Mouse (Mus musculus) embryonic facial prominence, embryonic 15.5 days (tissue): ENCODE measurements around the gene Ddx6. TPM values are rescaled to one million over a fixed set of nuclear protein-coding genes. Genes with fewer than 3 reads are reported as not detected.

Source experiments
- ATAC-seq: fragments of 200-750 bp; cut with Nextera tagmentation; 2 replicates; pipeline ENCODE4 v1.8.0; 2017; ENCODE audit warnings: low read depth, moderate TSS enrichment; ENCODE audit not compliant: insufficient number of reproducible peaks, low FRiP score, low TSS enrichment
- H3K27ac ChIP-seq: fragments of 300-500 bp; sonication (generic); replicated peaks from 2 replicates; pipeline ENCODE4 v1.5.1; 2015; ENCODE audit warnings: mild to moderate bottlenecking, inconsistent platforms
- H3K27me3 ChIP-seq: fragments of 300-500 bp; sonication (generic); 2 replicates; pipeline ENCODE4 v1.6.1; 2015; ENCODE audit warnings: inconsistent platforms
- H3K36me3 ChIP-seq: fragments of 300-500 bp; sonication (generic); 2 replicates; pipeline ENCODE4 v1.6.1; 2015; ENCODE audit warnings: mild to moderate bottlenecking, inconsistent platforms
- H3K4me1 ChIP-seq: fragments of 300-500 bp; sonication (generic); 2 replicates; pipeline ENCODE4 v1.6.1; 2015; ENCODE audit warnings: inconsistent platforms
- H3K4me2 ChIP-seq: fragments of 300-500 bp; sonication (generic); replicated peaks from 2 replicates; pipeline ENCODE4 v1.6.1; 2015; ENCODE audit warnings: mild to moderate bottlenecking, inconsistent platforms
- H3K4me3 ChIP-seq: fragments of 300-500 bp; sonication (generic); replicated peaks from 2 replicates; pipeline ENCODE4 v1.5.1; 2015; ENCODE audit warnings: mild to moderate bottlenecking, inconsistent platforms
- H3K9ac ChIP-seq: fragments of 300-500 bp; sonication (generic); 2 replicates; pipeline ENCODE4 v1.6.1; 2015; ENCODE audit warnings: inconsistent platforms
- H3K9me3 ChIP-seq: fragments of 300-500 bp; sonication (generic); replicated peaks from 2 replicates; pipeline ENCODE4 v1.6.1; 2016; ENCODE audit warnings: inconsistent platforms
- WGBS: fragments of 180-500 bp; shearing (Covaris S2); methylation state at CpG from one replicate; pipeline ENCODE4 v1.1.7; 2015; 5-methylcytosine and 5-hydroxymethylcytosine counted together
- polyA plus RNA-seq: library from polyadenylated mRNA; unstranded; fragments of >200 nt; fragmentation: Nextera tagmentation; extraction: Ambion mirVana; gene quantifications from 2 replicates; pipeline ENCODE4 v1.2.1, GENCODE M21; 2015

Ddx6 gene
- polyA plus RNA-seq, 1 experiment from 2014 or later, result 15.3 TPM

DNA sequence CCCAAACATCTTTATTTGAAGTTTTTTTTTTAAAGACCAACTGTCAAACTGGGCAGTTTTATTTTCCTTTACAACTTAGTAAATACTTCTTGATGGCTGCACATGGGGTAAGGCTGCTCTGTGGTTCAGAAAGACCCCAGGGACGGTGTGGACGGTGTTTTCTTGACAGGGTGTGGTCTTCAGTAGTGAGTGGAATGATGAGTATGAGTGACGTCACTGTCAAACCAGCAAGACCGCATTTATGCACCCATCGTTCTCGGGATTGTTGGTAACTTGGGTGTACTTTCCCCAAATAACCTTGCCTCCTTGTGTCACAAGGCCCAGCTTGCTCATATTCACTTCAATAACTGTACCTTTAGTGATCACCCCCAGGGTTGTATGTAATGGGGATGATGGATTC, 59.0 kb downstream of the Ddx6 start:
- H3K4me3 ChIP-seq, result no peak overlapping the region
- ATAC-seq, result no peak
- H3K27me3 ChIP-seq, result no peaks in the 10 kb centered on the region
- no peak overlapping the region for H3K4me2 ChIP-seq
- no peaks in the 10 kb centered on the region for H3K36me3 ChIP-seq
- H3K9me3 ChIP-seq, result no peaks in the 10 kb centered on the region
- 65% methylated on average over 6 of the region's 6 CpGs for WGBS
- H3K4me1 ChIP-seq, result no peaks in the 10 kb centered on the region
- H3K9ac ChIP-seq, result no peak overlapping the region
- no peak overlapping the region for H3K27ac ChIP-seq

DNA sequence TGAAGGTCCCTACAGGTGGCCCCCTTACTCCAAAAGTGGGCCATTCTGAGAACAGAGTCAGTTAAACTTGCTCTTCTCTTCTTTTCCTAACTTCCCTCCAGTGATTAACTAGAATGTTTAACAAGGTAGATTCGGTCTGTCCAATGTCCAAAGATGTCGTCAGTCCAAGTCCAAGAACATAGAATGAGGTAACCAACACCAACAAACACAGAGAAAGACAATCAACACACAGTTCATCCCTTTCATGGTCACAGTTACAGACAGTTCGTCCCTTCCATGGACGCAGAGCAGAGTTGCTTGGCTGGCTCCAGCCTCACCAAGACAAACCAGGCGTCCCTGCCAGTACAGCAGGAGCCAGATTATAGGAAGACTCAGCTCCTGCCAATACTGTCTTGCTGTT, 66.7 kb downstream of the Ddx6 start:
- no peaks in the 10 kb centered on the region for H3K27me3 ChIP-seq
- H3K4me3 ChIP-seq, result no peak overlapping the region
- no peak overlapping the region for H3K27ac ChIP-seq
- H3K4me2 ChIP-seq, result no peak overlapping the region
- H3K9me3 ChIP-seq, result no peaks in the 10 kb centered on the region
- H3K4me1 ChIP-seq, result no peaks in the 10 kb centered on the region
- ATAC-seq, result no peak
- no peak overlapping the region for H3K9ac ChIP-seq
- WGBS, result 87% methylated on average over 5 of the region's 5 CpGs
- H3K36me3 ChIP-seq, result no peaks in the 10 kb centered on the region

DNA sequence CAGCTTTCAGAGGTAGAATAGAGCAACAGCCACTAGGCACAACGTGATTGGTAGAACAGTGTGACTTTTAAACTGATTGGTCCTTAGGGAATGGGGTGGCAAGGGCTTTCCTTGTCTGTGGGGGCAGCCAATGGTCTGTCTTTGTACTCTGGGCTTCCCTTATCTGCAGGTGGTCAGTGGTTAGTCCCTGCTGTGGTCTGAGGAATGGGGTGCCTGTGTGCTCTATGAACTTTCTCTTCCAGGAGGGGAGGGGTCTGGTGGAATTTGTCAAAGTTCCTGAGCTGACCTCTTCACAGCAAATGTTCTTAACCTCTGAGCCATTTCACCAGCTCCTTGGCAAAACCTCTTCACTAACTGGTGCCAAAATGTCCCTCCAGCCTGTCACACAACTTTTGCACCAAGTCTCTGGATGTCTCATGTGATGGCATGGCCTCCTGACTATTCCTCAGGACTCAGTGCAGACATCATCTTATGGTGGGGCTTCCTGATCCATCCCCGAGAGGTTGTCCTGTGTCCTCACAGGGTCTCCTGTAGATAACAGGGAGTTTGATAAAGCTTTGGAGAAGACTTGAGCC, 67.7 kb downstream of the Ddx6 start:
- Histone ChIP-seq H3K4me2 (no peak overlapping the region), H3K27ac (no peak overlapping the region), H3K9me3 (no peaks in the 10 kb centered on the region), H3K9ac (no peak overlapping the region), H3K36me3 (no peaks in the 10 kb centered on the region), H3K4me1 (no peaks in the 10 kb centered on the region), H3K27me3 (no peaks in the 10 kb centered on the region), H3K4me3 (no peak overlapping the region)
- 69% methylated on average over 2 of the region's 2 CpGs for WGBS
- no peak for ATAC-seq

DNA sequence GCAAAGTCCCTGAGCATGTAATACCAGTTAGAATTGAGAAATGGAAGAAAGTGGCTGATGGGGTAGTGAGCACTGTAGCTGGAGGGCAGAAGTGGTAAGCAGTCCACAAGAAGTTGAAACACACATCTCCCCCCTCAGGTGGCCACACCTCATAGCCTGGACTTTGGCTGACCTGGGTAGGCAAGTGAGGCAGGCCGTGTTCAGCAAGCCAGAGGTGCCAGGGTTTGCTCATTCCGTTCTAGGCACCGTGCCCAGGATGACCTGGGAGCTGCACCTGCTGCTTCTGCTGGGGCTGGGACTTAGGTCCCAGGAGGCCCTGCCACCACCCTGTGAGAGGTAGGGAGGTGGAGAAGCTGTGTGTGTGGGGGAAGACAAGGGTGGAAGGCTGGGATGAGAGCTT, 68.3 kb downstream of the Ddx6 start, which contains the start of gene Treh:
Treh (plus strand) TSS at position 229 of the 400 bp plus-strand sequence.
- 85% methylated on average over 3 of the region's 3 CpGs for WGBS
- no peak within 1 kb of the TSS for H3K27ac ChIP-seq
- H3K4me3 ChIP-seq, result no peak within 1 kb of the TSS

DNA sequence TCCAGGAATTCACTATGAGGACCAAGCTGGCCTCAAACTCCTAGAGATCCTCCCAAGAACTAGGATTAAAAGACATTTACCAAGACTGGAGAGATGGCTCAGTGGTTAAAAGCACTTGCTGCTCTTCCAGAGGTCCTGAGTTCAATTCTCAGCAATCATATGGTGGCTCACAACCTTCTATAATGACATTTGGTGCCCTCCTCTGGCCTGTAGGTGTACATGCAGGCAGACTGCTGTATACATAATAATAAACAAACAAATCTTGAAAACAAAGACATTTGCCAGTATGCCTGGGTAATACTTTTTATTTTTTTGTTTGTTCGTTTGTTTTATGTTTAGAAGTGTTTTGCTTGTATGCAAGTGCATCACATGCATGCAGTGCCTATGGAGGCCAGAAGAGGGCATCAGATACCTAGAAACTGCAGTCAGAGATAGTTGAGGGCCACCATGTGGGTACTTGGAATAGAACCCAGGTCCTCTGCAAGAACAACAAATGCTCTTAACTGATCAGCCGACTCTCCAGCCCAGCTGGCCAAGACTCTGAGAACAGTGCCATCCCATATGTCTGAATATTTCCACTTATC, 73.7 kb downstream of the Ddx6 start:
- H3K4me2 ChIP-seq, result no peak overlapping the region
- WGBS, result 90% methylated on average over 2 of the region's 2 CpGs
- no peak overlapping the region for H3K27ac ChIP-seq
- no peaks in the 10 kb centered on the region for H3K36me3 ChIP-seq
- no peaks in the 10 kb centered on the region for H3K4me1 ChIP-seq
- H3K27me3 ChIP-seq, result no peaks in the 10 kb centered on the region
- no peaks in the 10 kb centered on the region for H3K9me3 ChIP-seq
- ATAC-seq, result no peak
- H3K9ac ChIP-seq, result no peak overlapping the region
- H3K4me3 ChIP-seq, result no peak overlapping the region

More for the DNA sequence above, 68.3 kb downstream of the Ddx6 start, which contains the start of gene Treh:
- no peak within 1 kb of the TSS for H3K4me2 ChIP-seq
- H3K4me1 ChIP-seq, result no peaks in the 10 kb centered on the region
- ATAC-seq, result no peak
- no peaks in the 10 kb centered on the region for H3K36me3 ChIP-seq
- H3K27me3 ChIP-seq, result no peaks in the 10 kb centered on the region
- no peaks in the 10 kb centered on the region for H3K9me3 ChIP-seq
- H3K9ac ChIP-seq, result no peak within 1 kb of the TSS

GRCm38 (mm10) chr9:44679565-44679964, 74.9 kb downstream of the Ddx6 start:
- 0 out of 2 replicates have a peak, but pooled peaks have one; percentile 17 for ATAC-seq
- Histone ChIP-seq H3K27ac (no peak overlapping the region), H3K4me3 (no peak overlapping the region), H3K9ac (no peak overlapping the region), H3K4me1 (no peaks in the 10 kb centered on the region), H3K36me3 (no peaks in the 10 kb centered on the region), H3K4me2 (no peak overlapping the region), H3K9me3 (no peaks in the 10 kb centered on the region), H3K27me3 (no peaks in the 10 kb centered on the region)
- 70% methylated on average over 5 of the region's 5 CpGs for WGBS

DNA sequence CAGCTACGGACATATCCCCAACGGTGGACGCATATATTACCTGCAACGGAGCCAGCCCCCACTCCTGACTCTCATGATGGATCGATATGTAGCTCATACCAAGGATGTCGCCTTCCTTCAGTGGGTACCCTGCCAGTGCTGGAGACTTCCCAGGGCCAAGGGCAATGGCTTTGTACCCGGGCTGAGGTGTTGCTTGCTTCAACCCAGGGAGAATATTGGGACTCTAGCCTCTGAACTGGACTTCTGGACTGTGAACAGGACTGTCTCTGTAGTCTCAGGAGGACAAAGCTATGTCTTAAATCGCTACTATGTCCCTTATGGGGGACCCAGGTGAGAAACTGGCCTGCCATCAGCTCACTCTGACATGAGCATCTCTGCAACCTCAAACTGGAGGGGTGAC, 78.4 kb downstream of the Ddx6 start:
- Histone ChIP-seq H3K36me3 (peaks cover 15% of the 10 kb centered on the region), H3K9ac (no peak overlapping the region), H3K4me2 (no peak overlapping the region), H3K9me3 (no peaks in the 10 kb centered on the region), H3K4me1 (no peaks in the 10 kb centered on the region), H3K4me3 (no peak overlapping the region), H3K27me3 (no peaks in the 10 kb centered on the region), H3K27ac (no peak overlapping the region)
- 86% methylated on average over 8 of the region's 8 CpGs for WGBS
- no peak for ATAC-seq

DNA sequence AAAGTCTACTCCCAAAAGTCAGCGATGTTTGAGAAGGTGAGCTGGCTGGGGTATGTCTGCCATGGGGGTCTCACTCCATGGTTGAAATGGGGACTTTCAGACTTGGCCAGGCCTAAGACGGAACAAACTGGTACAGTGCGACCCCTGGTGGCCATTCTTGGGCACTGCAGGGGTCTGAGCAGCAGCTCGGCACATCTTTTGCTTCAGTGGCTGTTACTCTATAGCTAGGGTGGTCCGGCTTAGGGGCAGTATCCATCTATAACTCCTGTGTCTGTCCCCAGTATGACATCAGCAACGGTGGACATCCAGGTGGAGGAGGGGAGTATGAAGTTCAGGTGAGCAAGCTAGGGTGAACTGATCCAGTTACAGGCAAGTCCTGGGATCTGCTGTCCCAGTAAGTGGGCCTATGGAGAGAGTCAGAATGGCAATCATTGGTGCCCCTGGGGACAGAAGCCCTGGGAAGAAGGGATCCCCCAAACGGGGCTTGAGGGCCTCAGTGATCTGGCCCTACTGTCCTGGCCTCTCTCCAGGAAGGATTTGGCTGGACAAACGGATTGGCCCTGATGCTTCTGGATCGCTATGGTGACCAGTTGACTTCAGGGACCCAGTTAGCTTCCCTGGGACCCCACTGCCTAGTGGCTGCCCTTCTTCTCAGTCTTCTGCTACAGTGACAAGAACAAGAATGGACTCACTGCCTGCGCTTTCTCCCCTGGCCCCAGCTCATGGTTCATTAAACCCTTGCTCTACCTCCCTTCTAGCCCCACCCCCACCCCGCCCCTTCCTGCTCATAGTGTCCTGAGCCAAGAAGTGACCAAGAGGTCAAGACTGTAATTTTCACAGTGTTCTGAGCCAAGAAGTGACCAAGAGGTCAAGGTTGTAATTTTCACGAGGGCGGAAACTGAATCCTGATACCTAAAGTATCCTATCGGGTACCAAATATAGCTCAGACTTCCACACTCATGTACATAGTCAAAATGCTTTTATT, 80.9 kb downstream of the Ddx6 start:
- 36% methylated on average over 14 of the region's 14 CpGs for WGBS
- Histone ChIP-seq H3K36me3 (peaks cover 31% of the 10 kb centered on the region), H3K9me3 (no peaks in the 10 kb centered on the region), H3K27ac (no peak overlapping the region), H3K4me2 (no peak overlapping the region), H3K4me3 (no peak overlapping the region), H3K27me3 (no peaks in the 10 kb centered on the region), H3K4me1 (no peaks in the 10 kb centered on the region), H3K9ac (no peak overlapping the region)
- ATAC-seq, result no peak

DNA sequence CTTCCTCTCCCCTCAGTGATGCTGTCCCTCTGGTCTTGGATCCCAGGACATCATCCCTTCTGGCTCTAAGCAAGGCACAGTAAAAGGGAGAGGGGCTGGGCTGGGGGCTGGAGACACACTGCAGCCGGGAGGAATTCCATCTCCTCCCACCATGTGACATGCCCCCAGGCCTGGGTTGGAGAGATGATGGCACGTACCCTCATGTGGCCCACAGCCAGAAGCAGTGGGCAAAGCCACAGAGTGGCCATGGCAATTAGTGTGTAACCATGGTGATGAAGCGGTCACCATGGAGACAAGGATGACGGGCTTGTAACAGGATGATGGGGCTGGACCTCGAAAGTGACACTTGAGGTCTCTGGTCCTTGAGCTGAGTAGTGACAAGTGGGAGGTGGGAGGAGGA, 81.9 kb downstream of the Ddx6 start:
- H3K4me2 ChIP-seq, result no peak overlapping the region
- H3K4me3 ChIP-seq, result no peak overlapping the region
- peaks cover 40% of the 10 kb centered on the region for H3K36me3 ChIP-seq
- WGBS, result 47% methylated on average over 5 of the region's 5 CpGs
- H3K4me1 ChIP-seq, result peaks cover 7% of the 10 kb centered on the region; the same call in 1 of the 2 replicates
- no peaks in the 10 kb centered on the region for H3K27me3 ChIP-seq
- no peak for ATAC-seq
- no peak overlapping the region for H3K9ac ChIP-seq
- no peaks in the 10 kb centered on the region for H3K9me3 ChIP-seq
- no peak overlapping the region for H3K27ac ChIP-seq

DNA sequence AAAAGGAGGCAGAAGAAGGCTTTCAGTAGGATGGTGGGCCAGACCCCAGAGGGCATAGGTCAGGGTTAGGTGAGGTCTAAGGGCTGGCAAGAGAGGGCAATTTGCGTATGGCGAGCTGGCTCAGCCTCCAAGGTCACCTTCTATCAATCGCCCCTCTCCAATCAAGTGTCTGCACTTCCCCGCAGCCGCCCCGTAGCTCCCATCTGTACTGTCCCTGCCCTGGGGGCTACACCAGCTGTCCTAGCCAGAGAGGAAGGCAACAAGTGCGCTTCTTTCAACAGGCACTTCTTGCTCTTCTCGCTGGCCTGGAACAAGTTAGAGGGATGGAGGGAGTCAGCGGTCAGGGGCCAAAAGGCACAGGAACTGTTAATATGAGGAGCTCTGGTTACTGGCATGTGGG, 83.3 kb downstream of the Ddx6 start:
- no peak overlapping the region for H3K4me2 ChIP-seq
- WGBS, result 56% methylated on average over 9 of the region's 9 CpGs
- H3K36me3 ChIP-seq, result peaks cover 51% of the 10 kb centered on the region
- no peak for ATAC-seq
- no peak overlapping the region for H3K27ac ChIP-seq
- no peak overlapping the region for H3K9ac ChIP-seq
- H3K27me3 ChIP-seq, result no peaks in the 10 kb centered on the region
- H3K4me1 ChIP-seq, result peaks cover 17% of the 10 kb centered on the region; the same call in 1 of the 2 replicates
- H3K9me3 ChIP-seq, result no peaks in the 10 kb centered on the region
- H3K4me3 ChIP-seq, result no peak overlapping the region
